Mouse (Mus musculus) kidney, adult 18-20 months (tissue): Measurements from ENCODE around the gene 4932411N23Rik.
"Not testable (repeated sequence)": the region's sequence is repeated elsewhere in the genome, so short reads cannot be mapped to it uniquely, and the experiment has no call there.

Experiments used
- DNase-seq: peaks from one replicate; pipeline ENCODE4 v3.0.0; 2021

4932411N23Rik gene

GRCm38 (mm10) chrX:126815768-126816167, at the start of gene 4932411N23Rik:
Gene 4932411N23Rik, minus strand, starts transcription at chrX:126815868.
- no peak for DNase-seq

GRCm38 (mm10) chrX:126779895-126780294, 35.8 kb downstream of the 4932411N23Rik start:
- DNase-seq = no peak

- DNase-seq = not testable (repeated sequence)
Measured at GRCm38 (mm10) chrX:126777643-126778042, 38.0 kb downstream of the 4932411N23Rik start.

- DNase-seq = not testable (repeated sequence)
Measured at GRCm38 (mm10) chrX:126774846-126775245, 40.8 kb downstream of the 4932411N23Rik start.

GRCm38 (mm10) chrX:126773511-126773910, 42.2 kb downstream of the 4932411N23Rik start:
- not testable (repeated sequence) for DNase-seq
